Mouse (Mus musculus) induced T-regulatory cell, adult 2 months (primary cell): Measurements from ENCODE around the gene Tyrp1.

Experiments
- DNase-seq: peaks from one replicate; pipeline ENCODE4 v3.0.0-alpha.2; 2012; ENCODE audit warnings: low read depth

Tyrp1 gene

GRCm38 (mm10) chr4:80834050-80834449, at the start of gene Tyrp1:
Tyrp1 (plus strand) TSS chr4:80834123.
- DNase-seq = no peak

DNA sequence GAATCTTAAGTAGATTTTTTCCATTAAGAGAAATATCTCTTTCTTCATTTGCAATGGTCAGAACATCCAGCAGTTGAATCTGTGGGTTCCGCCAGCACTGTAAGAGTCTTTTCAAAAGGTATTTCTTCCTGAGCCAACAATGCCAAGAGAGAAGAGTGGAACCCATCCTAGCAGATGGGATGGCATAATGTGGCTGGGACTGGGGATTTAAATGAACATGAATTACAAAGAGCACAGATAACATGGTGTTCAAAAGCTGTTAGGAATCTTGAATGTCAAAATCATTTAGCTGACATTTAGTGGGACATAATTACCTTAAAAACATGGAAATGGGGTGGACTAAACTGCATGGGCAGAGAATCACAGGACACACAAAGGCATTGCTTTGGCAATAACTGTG, 45.6 kb upstream of the Tyrp1 start:
- DNase-seq = no peak

GRCm38 (mm10) chr4:80819511-80819910, 14.4 kb upstream of the Tyrp1 start:
- no peak for DNase-seq

- DNase-seq = no peak
These were observed 12.0 kb upstream of the Tyrp1 start for GRCm38 (mm10) chr4:80821945-80822344.

GRCm38 (mm10) chr4:80828232-80828631, 5.7 kb upstream of the Tyrp1 start:
- DNase-seq = no peak

- DNase-seq = no peak
These were observed 5.4 kb downstream of the Tyrp1 start for GRCm38 (mm10) chr4:80839317-80839716.

GRCm38 (mm10) chr4:80841980-80842379, 8.1 kb downstream of the Tyrp1 start:
- DNase-seq = no peak

DNA sequence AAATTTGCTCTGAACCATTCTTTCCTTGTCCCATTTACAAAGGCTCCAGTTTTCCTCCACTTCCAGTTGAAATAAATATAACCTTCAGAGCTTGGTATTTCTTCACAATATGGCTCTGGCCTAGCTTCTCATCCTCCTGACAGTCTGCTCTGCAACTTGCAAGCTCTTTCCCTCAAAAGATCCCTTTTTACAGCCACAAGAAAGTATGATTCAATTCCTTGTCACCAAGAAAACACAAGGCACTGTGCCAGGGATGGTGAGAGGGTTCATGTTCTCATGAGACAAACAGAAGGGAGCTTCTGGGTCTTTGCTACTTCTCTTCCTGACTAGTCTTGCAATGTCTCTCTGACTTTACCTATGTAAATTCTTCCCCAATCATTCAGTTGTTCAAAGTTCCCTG, 9.8 kb downstream of the Tyrp1 start:
- DNase-seq = no peak

- no peak for DNase-seq
These were observed 12.1 kb downstream of the Tyrp1 start for GRCm38 (mm10) chr4:80846052-80846451.

GRCm38 (mm10) chr4:80852590-80853425, 18.9 kb downstream of the Tyrp1 start:
- DNase-seq = no peak

DNA sequence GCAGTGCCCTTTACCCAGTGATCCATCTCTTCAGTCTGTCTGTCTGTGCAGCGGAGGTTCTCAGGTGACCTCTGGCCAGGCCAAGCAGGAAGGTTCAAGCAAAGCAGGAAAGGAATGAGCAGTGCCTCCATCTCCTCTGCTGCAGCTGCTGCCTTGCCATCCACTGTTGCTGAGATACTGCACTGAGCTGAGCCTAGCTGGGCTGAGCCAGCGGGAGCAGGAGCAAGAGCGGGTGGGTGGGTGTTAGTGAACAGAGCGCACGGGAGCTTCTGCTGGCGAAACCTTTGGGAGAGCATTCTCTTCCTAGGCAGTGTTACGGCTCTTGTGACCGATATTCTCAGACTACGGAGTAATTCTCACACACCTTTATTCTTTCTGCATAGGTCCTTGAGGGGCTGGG, 21.6 kb downstream of the Tyrp1 start:
- DNase-seq = no peak

- no peak for DNase-seq
These were observed 29.0 kb downstream of the Tyrp1 start for GRCm38 (mm10) chr4:80862962-80863361.

DNA sequence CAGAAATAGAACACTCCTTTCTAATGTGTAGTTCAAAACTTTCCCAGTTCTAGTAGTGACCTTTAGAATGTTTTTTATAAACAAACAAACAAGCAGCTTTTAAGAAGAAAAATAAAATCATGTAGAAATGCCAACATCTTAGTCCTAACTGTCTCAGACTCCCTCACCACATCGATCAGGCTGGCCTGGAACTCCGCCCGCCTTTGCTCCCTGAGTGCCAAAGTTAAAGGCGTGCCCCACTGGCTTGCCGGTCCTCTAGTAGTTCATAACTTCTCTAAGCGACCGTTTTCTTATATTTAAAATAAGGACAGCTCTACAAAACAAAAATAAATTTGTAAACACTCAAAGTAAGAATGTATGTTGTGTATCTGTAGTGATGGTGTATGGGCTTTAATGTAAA, 30.0 kb downstream of the Tyrp1 start:
- DNase-seq = no peak

- DNase-seq = no peak
These were observed 30.6 kb downstream of the Tyrp1 start for GRCm38 (mm10) chr4:80864511-80864922.

GRCm38 (mm10) chr4:80866065-80866464, 32.1 kb downstream of the Tyrp1 start:
- no peak for DNase-seq

DNA sequence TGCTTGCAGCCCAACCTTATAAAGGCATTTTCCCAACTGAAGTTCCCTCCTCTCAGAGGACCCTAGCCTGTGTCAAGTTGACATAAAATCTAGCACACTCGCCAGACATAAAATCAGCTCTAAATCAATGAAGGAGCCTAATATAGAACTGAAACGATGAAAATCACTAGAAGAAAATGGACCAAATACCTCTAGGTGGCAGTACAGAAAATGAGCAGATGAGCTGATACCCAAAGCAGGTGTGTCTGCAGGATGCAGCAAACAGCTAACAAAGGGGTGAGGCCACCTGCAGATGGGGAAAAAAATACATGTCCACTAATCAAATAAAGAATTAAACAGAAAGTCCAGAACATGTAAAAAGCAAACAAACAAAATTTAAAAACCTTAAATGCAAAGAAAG, 35.7 kb downstream of the Tyrp1 start:
- no peak for DNase-seq

GRCm38 (mm10) chr4:80872847-80873644, 39.1 kb downstream of the Tyrp1 start:
- no peak for DNase-seq

- no peak for DNase-seq
These were observed 40.4 kb downstream of the Tyrp1 start for GRCm38 (mm10) chr4:80874121-80874859.

- no peak for DNase-seq
These were observed 41.1 kb downstream of the Tyrp1 start for GRCm38 (mm10) chr4:80875055-80875454.

DNA sequence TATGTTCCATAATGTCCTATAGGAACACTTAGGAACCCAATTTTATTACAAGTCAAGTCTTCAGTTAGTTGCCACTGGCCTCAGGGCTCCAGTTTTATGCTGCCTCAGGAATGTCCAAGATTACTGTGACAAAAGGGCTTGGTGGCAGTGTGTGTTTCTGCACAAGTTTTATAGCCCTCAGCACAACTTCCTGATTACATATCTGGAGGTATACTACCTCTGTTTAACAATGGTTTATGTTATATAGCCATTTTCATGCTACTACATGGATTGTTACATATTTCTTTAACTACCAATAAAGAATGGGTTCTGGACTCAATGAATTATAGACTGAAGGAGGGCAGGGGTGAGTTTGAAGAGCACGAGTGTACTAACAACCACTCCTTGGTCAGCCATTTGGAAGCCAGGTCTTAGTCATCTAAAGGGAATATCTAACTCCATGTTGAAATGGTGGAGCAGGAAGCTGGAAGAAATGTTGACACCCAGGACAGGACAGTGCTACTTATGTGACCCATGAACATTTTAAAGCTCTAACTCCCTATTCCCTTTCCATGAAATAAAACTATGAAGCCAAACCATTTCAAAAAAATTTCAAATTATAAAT, 48.2 kb downstream of the Tyrp1 start:
- no peak for DNase-seq

DNA sequence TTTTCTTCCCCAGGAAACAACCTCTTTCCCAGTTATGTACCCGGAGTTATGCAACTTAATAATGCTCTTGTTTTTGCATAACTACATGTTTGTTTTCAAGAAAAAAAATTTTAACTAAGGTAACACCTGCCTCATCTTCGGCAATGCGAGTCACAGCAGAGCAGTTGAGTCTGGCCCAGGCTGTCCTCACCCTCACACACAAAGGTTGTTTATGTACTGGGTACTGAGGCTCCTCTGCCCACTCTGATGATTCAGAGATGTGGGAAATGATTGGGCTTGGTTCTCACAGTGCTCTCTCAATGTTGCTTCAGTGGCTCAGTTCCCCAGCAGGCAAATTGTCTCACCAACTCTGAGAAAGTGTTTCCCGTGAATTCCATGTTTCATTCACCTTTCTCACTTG, 52.7 kb downstream of the Tyrp1 start:
- DNase-seq = no peak

DNA sequence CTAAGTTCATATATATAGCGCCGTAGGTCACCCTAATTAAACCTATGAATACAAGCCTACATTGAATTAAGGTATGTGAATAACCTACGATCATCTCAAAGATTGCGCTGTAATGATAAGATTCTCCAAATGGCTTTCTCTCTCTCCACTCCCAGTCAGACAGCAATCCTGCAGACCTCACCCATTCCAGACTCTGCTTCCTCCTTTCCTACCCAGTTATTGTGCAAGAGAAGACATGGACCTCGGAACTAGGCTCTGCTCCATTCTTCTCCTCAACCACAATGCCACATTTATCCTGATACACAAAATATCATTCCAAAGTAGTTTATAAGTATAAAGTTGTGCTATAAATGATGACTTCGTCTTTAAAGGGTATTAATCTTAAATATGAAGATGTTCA, 57.1 kb downstream of the Tyrp1 start:
- DNase-seq = no peak
